Mouse (Mus musculus): Measurements from ENCODE around the gene Stx11.
A peak's percentile ranks its signal among the peaks of the same experiment; 100 is the strongest.

Stx11 gene

DNA sequence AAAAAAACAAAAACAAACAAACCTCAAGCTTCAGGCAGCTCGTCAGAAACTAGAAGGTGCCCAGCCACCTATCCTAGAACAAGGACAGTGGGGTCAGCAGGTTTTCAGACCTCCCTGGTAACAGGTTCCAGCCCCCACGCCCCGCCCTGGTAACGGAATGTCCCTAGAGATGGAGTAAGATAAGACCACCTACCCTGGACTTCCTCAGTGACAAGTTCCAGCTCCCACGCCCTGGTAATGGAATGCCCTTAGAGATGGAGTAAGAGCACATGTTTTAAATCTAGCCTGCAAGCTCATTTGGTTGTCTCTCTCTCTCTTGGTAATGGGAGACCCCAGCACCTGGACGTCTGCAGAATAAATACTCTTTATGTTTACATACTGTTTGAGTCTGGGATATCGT, 48.3 kb downstream of the Stx11 start:
- DNase-seq (ENCODE audit: low spot score in 2 of 2) = no peak

DNA sequence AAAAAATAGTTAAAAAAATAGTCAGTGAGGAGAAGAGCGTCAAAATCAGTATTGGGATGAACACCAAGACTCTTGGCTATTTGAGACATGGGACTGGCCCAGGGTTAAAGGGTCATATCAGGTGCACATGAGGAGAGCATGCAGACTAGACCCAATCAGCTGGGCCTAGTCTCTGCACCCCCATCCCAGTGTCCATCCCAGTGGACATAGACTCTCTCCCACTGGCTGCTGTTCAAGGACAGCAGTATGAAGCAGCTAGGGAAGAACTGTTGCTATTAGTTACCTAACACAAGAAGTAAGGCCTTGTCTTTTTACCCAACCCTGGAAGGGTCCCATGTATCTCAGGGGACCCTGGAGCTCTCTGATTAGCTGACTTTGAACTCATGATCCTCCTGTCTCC, 49.9 kb downstream of the Stx11 start:
- DNase-seq (ENCODE audit: low spot score in 2 of 2) = no peak

DNA sequence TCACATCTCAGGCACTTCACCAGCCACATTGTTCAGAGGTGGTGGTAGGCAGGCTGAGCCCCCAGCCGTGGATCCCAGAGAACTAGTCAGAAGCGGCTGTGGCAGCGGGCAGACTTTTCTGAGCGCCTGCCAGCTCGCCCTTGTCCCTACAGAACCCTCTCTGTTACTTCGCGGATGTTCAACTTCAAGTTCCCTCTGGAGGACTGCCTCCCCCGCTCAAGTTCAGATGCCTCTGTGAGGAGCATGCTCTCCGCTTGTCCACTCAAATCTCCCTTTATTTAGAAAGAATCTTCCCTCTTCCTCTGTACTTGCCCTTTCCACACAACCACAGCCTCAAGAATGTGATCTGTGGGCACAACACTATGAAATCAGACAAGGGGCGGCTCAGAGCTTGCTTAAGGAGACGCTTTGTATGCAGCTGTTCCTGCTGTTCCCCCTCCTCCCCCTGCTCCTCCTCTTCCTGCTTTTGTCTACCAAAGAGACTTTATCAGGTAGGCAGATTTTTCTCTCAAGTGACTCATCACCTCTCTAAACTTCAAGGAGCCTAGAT, 52.0 kb downstream of the Stx11 start:
- peak; percentile 31 to 33 for DNase-seq (ENCODE audit: low spot score in 2 of 2)

DNA sequence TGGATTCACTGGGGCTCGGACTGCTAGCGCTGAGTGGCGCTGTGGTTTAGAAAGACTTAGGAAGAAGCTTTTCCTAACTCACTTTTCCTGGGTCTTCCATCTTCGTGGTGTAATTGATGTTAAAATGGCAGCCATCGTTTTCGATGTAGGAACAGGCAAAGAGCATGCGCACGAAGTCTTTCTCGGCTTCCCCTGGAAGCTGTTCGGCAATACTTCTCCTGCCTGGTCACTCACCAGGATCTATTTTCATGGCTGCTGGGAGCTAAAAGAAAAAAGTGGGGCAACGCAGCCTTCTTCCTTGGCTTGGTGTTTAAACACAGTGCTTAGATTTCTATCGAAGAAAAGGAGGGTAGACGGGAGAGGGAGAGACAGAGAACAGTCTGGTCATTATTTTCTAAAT, 52.6 kb downstream of the Stx11 start:
- no peak for DNase-seq (ENCODE audit: low spot score in 2 of 2)

DNA sequence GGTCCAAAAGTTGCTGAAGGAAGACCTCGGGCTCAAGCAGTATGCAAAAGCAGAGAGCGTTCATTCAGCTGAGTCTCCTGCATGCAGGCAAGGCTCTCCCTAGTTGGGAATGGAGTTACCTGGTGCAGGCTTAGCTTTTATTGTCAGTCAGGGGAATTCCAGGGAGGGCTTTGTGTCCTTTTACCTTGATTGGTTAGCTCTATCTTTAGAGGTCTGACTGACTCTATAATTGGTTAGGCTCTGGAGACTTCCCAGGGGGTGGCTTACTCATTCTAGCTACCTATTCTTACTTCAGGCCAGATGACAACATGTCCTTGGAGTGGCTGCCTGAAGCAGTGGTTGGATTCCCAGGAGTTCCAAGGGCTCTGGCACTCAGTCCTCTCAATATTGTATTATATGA, 54.2 kb downstream of the Stx11 start:
- DNase-seq (ENCODE audit: low spot score in 2 of 2) = no peak

DNA sequence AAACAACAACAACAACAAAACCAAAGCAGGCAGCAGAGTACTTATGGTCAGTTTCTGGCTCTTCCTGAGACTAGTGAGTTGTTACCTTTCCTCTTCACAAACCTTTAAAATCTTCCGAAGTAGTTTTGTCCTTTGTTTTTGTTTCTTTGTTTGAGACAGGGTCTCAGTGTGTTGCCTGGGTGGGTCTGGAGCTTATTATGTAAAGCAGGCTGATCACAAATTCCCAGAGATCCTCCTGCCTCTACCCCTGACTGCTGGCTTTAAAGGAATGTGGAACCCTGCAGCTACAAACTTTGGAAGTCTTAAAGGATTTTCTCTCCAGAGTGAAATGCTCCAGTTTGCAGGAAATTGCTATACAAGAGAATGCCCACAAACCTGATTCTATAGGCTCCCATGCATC, 54.9 kb downstream of the Stx11 start:
- DNase-seq (ENCODE audit: low spot score in 2 of 2) = no peak

DNA sequence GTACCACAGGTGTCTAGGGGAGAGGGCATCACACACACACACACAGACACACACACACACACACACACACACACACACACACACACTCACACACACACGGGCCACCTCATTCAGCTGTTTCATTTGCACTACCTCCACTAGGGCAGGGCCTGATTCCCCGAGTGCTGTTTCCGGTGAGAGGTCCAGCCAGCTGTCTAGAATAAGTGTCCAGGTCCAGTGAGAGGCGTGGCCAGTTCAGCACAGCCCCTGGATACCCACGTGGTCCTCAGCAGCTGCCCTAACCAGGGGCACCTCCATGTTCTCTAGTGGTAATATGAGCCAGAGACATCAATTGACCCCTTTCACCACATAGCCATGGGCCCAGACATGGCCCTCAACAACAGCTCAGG, 60.0 kb downstream of the Stx11 start:
- no peak for DNase-seq (ENCODE audit: low spot score in 2 of 2)

DNA sequence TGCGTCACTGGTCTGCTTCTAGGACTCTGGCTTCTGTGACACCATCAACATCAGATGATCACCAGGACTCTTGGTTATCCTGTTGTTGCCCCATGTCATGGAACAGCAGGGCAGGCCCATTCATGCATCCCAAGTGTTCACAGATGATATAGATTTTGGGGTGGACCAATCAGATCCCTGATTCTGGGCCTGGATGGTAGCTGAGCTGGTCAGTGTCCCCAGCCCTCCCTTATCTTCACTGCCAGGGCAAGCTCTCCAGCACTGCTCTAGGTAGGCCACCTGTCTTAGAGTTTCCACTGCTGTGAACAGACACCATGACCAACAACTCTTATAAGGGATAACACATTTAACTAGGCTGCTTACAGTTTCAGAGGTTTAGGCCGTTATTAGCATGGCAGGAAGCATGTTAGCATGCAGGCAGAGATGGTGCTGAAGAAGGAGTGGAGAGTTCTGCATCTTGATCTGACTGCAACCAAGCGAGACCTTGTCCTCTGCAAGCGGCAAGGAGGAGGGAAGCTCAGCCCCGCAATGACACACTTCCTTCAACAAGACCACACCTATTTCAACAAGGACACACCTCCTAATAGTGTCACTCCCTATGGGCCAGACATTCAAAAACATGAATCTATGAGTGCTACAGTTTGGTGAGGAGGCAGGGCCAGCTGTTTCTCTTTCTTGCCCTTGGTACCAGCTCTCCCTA, 60.5 kb downstream of the Stx11 start:
- DNase-seq (ENCODE audit: low spot score in 2 of 2) = no peak

DNA sequence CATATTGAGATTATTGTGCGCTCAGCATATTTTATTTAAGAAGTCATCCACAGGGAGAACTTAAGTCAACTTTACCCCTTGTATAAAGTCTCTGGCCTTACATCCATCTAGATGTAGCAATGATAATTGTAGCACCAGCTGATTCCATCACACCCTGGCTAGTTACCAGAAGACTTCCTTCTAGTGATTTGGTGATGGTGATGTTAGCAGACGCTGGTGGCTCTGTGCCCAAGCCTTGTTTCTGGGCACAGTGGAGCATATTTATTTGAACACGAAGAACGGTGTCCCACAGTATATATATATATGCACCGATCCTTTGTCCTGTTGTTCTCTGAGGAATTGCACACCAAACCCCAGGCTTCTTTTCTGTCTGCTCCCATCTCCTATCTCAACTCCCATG, 64.2 kb downstream of the Stx11 start:
- no peak for DNase-seq (ENCODE audit: low spot score in 2 of 2)

DNA sequence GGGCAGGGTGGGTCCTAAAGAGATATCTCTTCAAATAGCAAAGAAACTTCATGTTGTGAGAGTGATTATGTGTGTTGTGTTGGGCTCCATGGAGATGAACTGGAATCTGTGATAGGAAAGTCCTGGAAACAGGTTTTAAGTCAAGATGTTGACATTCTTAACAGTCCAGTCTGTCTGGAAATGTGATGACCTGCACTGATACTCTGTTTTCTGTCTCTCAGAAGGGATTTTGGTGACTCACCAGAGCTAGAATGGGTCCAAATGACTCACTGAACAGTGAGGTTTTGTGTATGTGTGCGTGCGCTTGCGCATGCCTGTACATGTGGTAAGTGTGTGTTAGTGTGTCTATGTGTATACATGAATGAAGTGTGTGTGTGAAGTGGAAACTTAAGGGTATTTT, 70.8 kb downstream of the Stx11 start:
- peak; percentile 23 to 26 for DNase-seq (ENCODE audit: low spot score in 2 of 2)

DNA sequence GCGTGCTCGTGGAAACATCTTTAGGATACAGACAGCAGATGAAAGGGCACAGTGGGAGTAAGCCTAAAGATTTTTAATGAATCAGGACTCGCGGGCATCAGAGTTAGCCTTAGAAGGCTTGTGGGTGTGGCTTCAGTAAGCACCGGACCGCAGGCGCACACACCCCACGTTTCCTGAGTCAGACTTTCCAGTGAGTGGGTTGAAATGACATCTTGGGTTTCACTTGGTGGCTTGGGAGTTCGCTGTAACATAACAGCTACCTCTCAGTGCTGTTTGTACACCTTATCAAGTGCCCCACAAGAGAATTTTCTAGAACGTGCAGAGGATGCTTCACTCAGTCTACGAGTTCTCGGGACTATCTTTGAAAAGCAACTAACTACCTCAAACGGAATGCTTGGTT, 75.7 kb downstream of the Stx11 start:
- DNase-seq (ENCODE audit: low spot score in 2 of 2) = no peak

Data from urinary bladder, postnatal 36 days (tissue).